Comparison of ENCODE assay signal across 8 mouse cellular contexts in the genomic region with DNA sequence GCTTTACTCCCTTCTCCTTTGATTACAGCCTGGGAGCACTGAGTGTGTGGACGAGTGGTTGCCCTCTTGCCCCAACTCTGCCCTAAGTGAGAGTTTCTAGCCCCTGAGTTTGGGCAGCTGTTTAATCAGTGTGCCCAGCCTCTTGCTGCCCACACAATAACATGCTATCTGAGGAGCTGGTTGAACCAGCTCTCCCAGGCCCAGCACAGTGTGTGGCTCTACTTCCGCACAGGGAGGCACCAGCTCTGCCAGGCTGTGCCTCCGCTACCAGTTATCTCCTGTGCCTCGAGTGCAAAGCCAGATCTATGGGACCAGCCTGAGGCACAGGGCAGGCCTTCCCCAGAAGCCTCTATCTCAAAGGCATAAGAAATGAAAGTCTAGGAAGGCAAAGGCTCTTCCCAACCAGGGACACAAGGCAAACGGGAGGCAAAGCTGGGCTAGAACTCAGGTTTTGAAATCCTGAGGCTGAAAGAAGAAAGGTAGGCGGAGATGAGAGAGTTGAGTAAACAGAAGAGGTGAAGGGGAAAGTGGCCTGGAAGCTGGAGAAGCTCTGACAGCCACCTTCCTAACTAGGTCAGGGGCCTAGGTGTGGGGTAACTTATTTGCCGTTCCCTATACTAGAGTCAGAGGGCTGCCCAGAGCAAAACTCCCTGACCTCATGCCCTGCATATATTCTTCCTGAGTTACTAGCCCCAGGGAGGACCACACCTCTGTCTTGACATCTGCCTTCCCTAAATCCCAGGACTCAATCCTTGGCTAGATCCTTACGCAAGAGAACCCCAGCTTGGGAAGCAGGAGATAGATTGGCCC. TPM values are rescaled to one million over a fixed set of nuclear protein-coding genes. Genes with fewer than 3 reads are reported as not detected.
DNase-seq lines count a peak whose midpoint lies in the region; ATAC-seq and TF ChIP-seq lines count a peak whose summit lies in the region.

No protein-coding gene starts in this region.

- TF ChIP-seq CTCF in cortical plate, adult 2 months (IDR thresholded peaks at IDR 0.05; ENCODE audit: extremely low read depth, insufficient read depth, low read length): no peak

- no peak for ATAC-seq in heart, embryonic 12.5 days (ENCODE audit: insufficient number of reproducible peaks, low FRiP score)
- ATAC-seq in hindbrain, embryonic 12.5 days (ENCODE audit: low FRiP score): no peak
- ATAC-seq in megakaryocyte-erythroid progenitor cell, adult 5-6 weeks (replicated peaks; ENCODE audit: low FRiP score, low TSS enrichment, poor library complexity, severe bottlenecking): peak; percentile 44
- ATAC-seq in erythroblast, adult 5-6 weeks (replicated peaks; ENCODE audit: low FRiP score, poor library complexity, severe bottlenecking): no peak

- H3K4me3 ChIP-seq in heart, embryonic 12.5 days: peak overlapping the region; percentile 63
- H3K4me3 ChIP-seq in cortical plate, adult 2 months (ENCODE audit: insufficient read depth, low read length): peak overlapping the region; percentile 9
- peak overlapping the region; percentile 18; the same call in 1 of the 2 replicates for H3K4me3 ChIP-seq in hindbrain, embryonic 12.5 days

- H3K9ac ChIP-seq in heart, embryonic 12.5 days: peak overlapping the region; percentile 71
- H3K9ac ChIP-seq in hindbrain, embryonic 12.5 days: peak overlapping the region; percentile 33

- WGBS in heart, embryonic 12.5 days: 39% methylated on average over 8 of the region's 8 CpGs
- WGBS in hindbrain, embryonic 12.5 days: 73% methylated on average over 8 of the region's 8 CpGs

- H3K4me1 ChIP-seq in heart, embryonic 12.5 days (replicated peaks): peaks cover 49% of the 10 kb centered on the region
- no peaks in the 10 kb centered on the region for H3K4me1 ChIP-seq in cortical plate, adult 2 months (ENCODE audit: control insufficient read depth, insufficient read depth, low read length)
- H3K4me1 ChIP-seq in hindbrain, embryonic 12.5 days: peaks cover 53% of the 10 kb centered on the region

- no peak for DNase-seq in heart, postnatal 10 days
- DNase-seq in spleen, postnatal 36 days (ENCODE audit: low spot score in 2 of 2): no peak
- DNase-seq in right cerebral cortex, adult 2 months (ENCODE audit: low spot score in 2 of 2): no peak

- H3K9me3 ChIP-seq in heart, embryonic 12.5 days (replicated peaks): no peaks in the 10 kb centered on the region
- H3K9me3 ChIP-seq in hindbrain, embryonic 12.5 days (replicated peaks): no peaks in the 10 kb centered on the region

- H3K36me3 ChIP-seq in heart, embryonic 12.5 days: peaks cover 44% of the 10 kb centered on the region
- 0 out of 2 replicates have a peak, but pooled peaks cover 15% of the 10 kb centered on the region for H3K36me3 ChIP-seq in hindbrain, embryonic 12.5 days

- H3K27me3 ChIP-seq in heart, embryonic 12.5 days (replicated peaks): no peaks in the 10 kb centered on the region
- H3K27me3 ChIP-seq in hindbrain, embryonic 12.5 days: 0 out of 2 replicates have a peak, but pooled peaks cover 4% of the 10 kb centered on the region

- peak overlapping the region; percentile 80 for H3K4me2 ChIP-seq in heart, embryonic 12.5 days
- peak overlapping the region; percentile 81 for H3K4me2 ChIP-seq in hindbrain, embryonic 12.5 days (replicated peaks)

- intact Hi-C loops in heart, postnatal 10 days (cut with DNase I): no loop called here

- H3K27ac ChIP-seq in heart, embryonic 12.5 days (ENCODE audit: poor library complexity, severe bottlenecking): peak overlapping the region; percentile 85
- H3K27ac ChIP-seq in cortical plate, adult 2 months (ENCODE audit: insufficient read depth, low read length): peak overlapping the region; percentile 32
- H3K27ac ChIP-seq in hindbrain, embryonic 12.5 days: no peak overlapping the region

- TF ChIP-seq POLR2A in cortical plate, adult 2 months (IDR thresholded peaks at IDR 0.05; ENCODE audit: extremely low read depth, insufficient read depth, low read length): no peak

RNA-seq across cellular contexts. Expression of a gene that starts 4.1 kb away (rescaled TPM):
- 10.2 and 10.5 TPM in 2 replicates for polyA plus RNA-seq in heart, embryonic 12.5 days (2016; fragmentation: Nextera tagmentation; extraction: Ambion mirVana)
- total RNA-seq in heart, postnatal 10 days (2021): 10 to 100 TPM; 11.5 to 13.1 TPM
- polyA plus RNA-seq in cortical plate, adult 2 months (2012; rRNA removed): 6.4 and 7.4 TPM in 2 replicates
- 7.2 and 7.3 TPM in 2 replicates for polyA plus RNA-seq in hindbrain, embryonic 12.5 days (2016; fragmentation: Nextera tagmentation; extraction: Ambion mirVana)
- 2.3 and 2.8 TPM in 2 replicates for total RNA-seq in megakaryocyte-erythroid progenitor cell, adult 5-6 weeks (2014; fragmentation: Nextera tagmentation)
- total RNA-seq in megakaryocyte-erythroid progenitor cell, adult 5-6 weeks (2017): 1.9 and 3.4 TPM in 2 replicates
- total RNA-seq in erythroblast, adult 5-6 weeks (2015; ENCODE audit: low replicate concordance): 0.38 and 1.3 TPM in 2 replicates
- 0.17 and 0.56 TPM in 2 replicates for total RNA-seq in erythroblast, adult 5-6 weeks (2017; ENCODE audit: low replicate concordance)

RNA-seq across cellular contexts. Expression of a gene that starts 13.2 kb away (rescaled TPM):
- polyA plus RNA-seq in heart, embryonic 12.5 days (2016; fragmentation: Nextera tagmentation; extraction: Ambion mirVana): 58.2 and 65.0 TPM in 2 replicates
- total RNA-seq in heart, postnatal 10 days (2021): 10 to 100 TPM; 45.5 to 48.7 TPM
- polyA plus RNA-seq in cortical plate, adult 2 months (2012; rRNA removed): 84.9 and 86.0 TPM in 2 replicates
- polyA plus RNA-seq in hindbrain, embryonic 12.5 days (2016; fragmentation: Nextera tagmentation; extraction: Ambion mirVana): 60.9 and 62.7 TPM in 2 replicates
- total RNA-seq in megakaryocyte-erythroid progenitor cell, adult 5-6 weeks (2014; fragmentation: Nextera tagmentation): 118 and 148 TPM in 2 replicates
- total RNA-seq in megakaryocyte-erythroid progenitor cell, adult 5-6 weeks (2017): 108 and 128 TPM in 2 replicates
- 18.4 and 45.7 TPM in 2 replicates for total RNA-seq in erythroblast, adult 5-6 weeks (2015; ENCODE audit: low replicate concordance)
- total RNA-seq in erythroblast, adult 5-6 weeks (2017; ENCODE audit: low replicate concordance): 15.3 and 20.1 TPM in 2 replicates

RNA-seq across cellular contexts. Expression of a gene that starts 26.6 kb away (rescaled TPM):
- polyA plus RNA-seq in heart, embryonic 12.5 days (2016; fragmentation: Nextera tagmentation; extraction: Ambion mirVana): 16.7 and 17.4 TPM in 2 replicates
- 1 to 10 TPM; 8.8 to 9.1 TPM for total RNA-seq in heart, postnatal 10 days (2021)
- 15.7 and 16.0 TPM in 2 replicates for polyA plus RNA-seq in cortical plate, adult 2 months (2012; rRNA removed)
- 24.7 and 25.3 TPM in 2 replicates for polyA plus RNA-seq in hindbrain, embryonic 12.5 days (2016; fragmentation: Nextera tagmentation; extraction: Ambion mirVana)
- total RNA-seq in megakaryocyte-erythroid progenitor cell, adult 5-6 weeks (2014; fragmentation: Nextera tagmentation): 20.2 and 20.5 TPM in 2 replicates
- total RNA-seq in megakaryocyte-erythroid progenitor cell, adult 5-6 weeks (2017): 10.3 and 15.5 TPM in 2 replicates
- total RNA-seq in erythroblast, adult 5-6 weeks (2015; ENCODE audit: low replicate concordance): 4.0 and 7.3 TPM in 2 replicates
- 1.6 and 2.1 TPM in 2 replicates for total RNA-seq in erythroblast, adult 5-6 weeks (2017; ENCODE audit: low replicate concordance)

RNA-seq across cellular contexts. Expression of a gene that starts 59.2 kb away (rescaled TPM):
- 32.5 and 35.9 TPM in 2 replicates for polyA plus RNA-seq in heart, embryonic 12.5 days (2016; fragmentation: Nextera tagmentation; extraction: Ambion mirVana)
- total RNA-seq in heart, postnatal 10 days (2021): 10 to 100 TPM; 42.6 to 43.4 TPM
- 12.5 and 13.3 TPM in 2 replicates for polyA plus RNA-seq in cortical plate, adult 2 months (2012; rRNA removed)
- polyA plus RNA-seq in hindbrain, embryonic 12.5 days (2016; fragmentation: Nextera tagmentation; extraction: Ambion mirVana): 6.8 and 8.9 TPM in 2 replicates
- not detected in 2 replicates for total RNA-seq in megakaryocyte-erythroid progenitor cell, adult 5-6 weeks (2014; fragmentation: Nextera tagmentation)
- total RNA-seq in megakaryocyte-erythroid progenitor cell, adult 5-6 weeks (2017): not detected in 2 replicates
- not detected in 2 replicates for total RNA-seq in erythroblast, adult 5-6 weeks (2015; ENCODE audit: low replicate concordance)
- 0.28 TPM in 1 of 2 replicates, not detected in the other for total RNA-seq in erythroblast, adult 5-6 weeks (2017; ENCODE audit: low replicate concordance)

RNA-seq across cellular contexts. Expression of a gene that starts 59.6 kb away (rescaled TPM):
- polyA plus RNA-seq in heart, embryonic 12.5 days (2016; fragmentation: Nextera tagmentation; extraction: Ambion mirVana): 0.84 and 1.5 TPM in 2 replicates
- under 1 TPM in 1 of 2 experiments, not detected in 1; 0.32 TPM for total RNA-seq in heart, postnatal 10 days (2021)
- polyA plus RNA-seq in cortical plate, adult 2 months (2012; rRNA removed): 0.11 and 0.38 TPM in 2 replicates
- 0.29 and 0.54 TPM in 2 replicates for polyA plus RNA-seq in hindbrain, embryonic 12.5 days (2016; fragmentation: Nextera tagmentation; extraction: Ambion mirVana)
- total RNA-seq in megakaryocyte-erythroid progenitor cell, adult 5-6 weeks (2014; fragmentation: Nextera tagmentation): not detected in 2 replicates
- total RNA-seq in megakaryocyte-erythroid progenitor cell, adult 5-6 weeks (2017): not detected in 2 replicates
- total RNA-seq in erythroblast, adult 5-6 weeks (2015; ENCODE audit: low replicate concordance): not detected in 2 replicates
- total RNA-seq in erythroblast, adult 5-6 weeks (2017; ENCODE audit: low replicate concordance): not detected in 2 replicates

Comparison
In these comparisons a context has a peak if more than half of its experiments do, and no peak if none do; other contexts are left out.
1. H3K4me3 ChIP-seq: peak in every context shown above with its lines; median percentile 63 in heart, embryonic 12.5 days; 18 in hindbrain, embryonic 12.5 days; 9 in cortical plate, adult 2 months.